Mouse (Mus musculus) ES-Bruce4 (cell line): ENCODE data around the gene Pik3r1. TPM values are rescaled to one million over a fixed set of nuclear protein-coding genes. Genes with fewer than 3 reads are reported as not detected.

ENCODE experiments used
- H3K27ac ChIP-seq: 2 replicates; pipeline ENCODE4 v1.5.1; 2012; ENCODE audit warnings: low read length, inconsistent platforms; ENCODE audit not compliant: insufficient read depth
- H3K27me3 ChIP-seq: 2 replicates; pipeline ENCODE4 v1.6.1; 2012; ENCODE audit warnings: mild to moderate bottlenecking, low read length, inconsistent platforms; ENCODE audit not compliant: control insufficient read depth, poor library complexity, insufficient read depth, severe bottlenecking
- H3K36me3 ChIP-seq: 2 replicates; pipeline ENCODE4 v1.6.1; 2012; ENCODE audit warnings: inconsistent platforms, mild to moderate bottlenecking, low read length, moderate library complexity; ENCODE audit not compliant: control insufficient read depth, poor library complexity, insufficient read depth, severe bottlenecking
- H3K4me1 ChIP-seq: one replicate; pipeline ENCODE4 v1.8.1; 2011; ENCODE audit warnings: low read length; ENCODE audit not compliant: control insufficient read depth, insufficient read depth
- H3K4me3 ChIP-seq: 2 replicates; pipeline ENCODE4 v1.5.1; 2011; ENCODE audit warnings: low read depth, mild to moderate bottlenecking, low read length
- H3K9ac ChIP-seq: 2 replicates; pipeline ENCODE4 v1.6.1; 2012; ENCODE audit warnings: low read depth, mild to moderate bottlenecking, inconsistent platforms; ENCODE audit not compliant: poor library complexity, severe bottlenecking
- H3K9me3 ChIP-seq: replicated peaks from 2 replicates; pipeline ENCODE4 v1.6.1; 2012; ENCODE audit warnings: mild to moderate bottlenecking, low read length, inconsistent platforms; ENCODE audit not compliant: control insufficient read depth, poor library complexity, insufficient read depth, severe bottlenecking
- CTCF ChIP-seq: IDR thresholded peaks from one replicate; pipeline ENCODE4 v1.8.1; 2011; ENCODE audit warnings: low read depth, low read length
- EP300 ChIP-seq: IDR thresholded peaks from 2 replicates; pipeline ENCODE4 v1.6.1; 2011; ENCODE audit warnings: low read depth, low read length; ENCODE audit not compliant: insufficient read depth
- POLR2A ChIP-seq: IDR thresholded peaks from one replicate; pipeline ENCODE4 v1.8.1; 2011; ENCODE audit warnings: low read length; ENCODE audit not compliant: insufficient read depth
- polyA plus RNA-seq: library from polyadenylated mRNA; stranded (reverse); fragments of >200 nt; gene quantifications from 2 replicates; pipeline ENCODE4 v1.2.4, GENCODE M21; 2011; ENCODE audit warnings: low read depth; ENCODE audit not compliant: missing spikeins, insufficient read depth, insufficient read length

Gene Pik3r1
- polyA plus RNA-seq, 1 experiment: 7.5 TPM

- no peak overlapping the region for H3K27ac ChIP-seq
- TF ChIP-seq POLR2A: no peak
- TF ChIP-seq CTCF: no peak
- no peak for TF ChIP-seq EP300
- H3K9me3 ChIP-seq: no peaks in the 10 kb centered on the region
- no peaks in the 10 kb centered on the region for H3K36me3 ChIP-seq
- no peak overlapping the region for H3K4me3 ChIP-seq
- no peak overlapping the region for H3K9ac ChIP-seq
- H3K4me1 ChIP-seq: no peaks in the 10 kb centered on the region
- no peaks in the 10 kb centered on the region for H3K27me3 ChIP-seq
These were observed 66.4 kb downstream of the Pik3r1 start for GRCm38 (mm10) chr13:101701632-101702031.

GRCm38 (mm10) chr13:101699742-101700141, 68.3 kb downstream of the Pik3r1 start:
- no peak for TF ChIP-seq EP300
- no peak for TF ChIP-seq CTCF
- TF ChIP-seq POLR2A: no peak
- Histone ChIP-seq H3K9me3 (no peaks in the 10 kb centered on the region), H3K36me3 (no peaks in the 10 kb centered on the region), H3K27me3 (no peaks in the 10 kb centered on the region), H3K9ac (no peak overlapping the region), H3K27ac (no peak overlapping the region), H3K4me3 (no peak overlapping the region), H3K4me1 (no peaks in the 10 kb centered on the region)

- Histone ChIP-seq H3K27me3 (no peaks in the 10 kb centered on the region), H3K9ac (no peak overlapping the region), H3K4me1 (no peaks in the 10 kb centered on the region), H3K36me3 (no peaks in the 10 kb centered on the region), H3K27ac (no peak overlapping the region), H3K4me3 (no peak overlapping the region), H3K9me3 (no peaks in the 10 kb centered on the region)
- TF ChIP-seq POLR2A: no peak
- no peak for TF ChIP-seq EP300
- no peak for TF ChIP-seq CTCF
These were observed 70.1 kb downstream of the Pik3r1 start for GRCm38 (mm10) chr13:101697966-101698365.

- no peaks in the 10 kb centered on the region for H3K4me1 ChIP-seq
- no peak for TF ChIP-seq EP300
- no peaks in the 10 kb centered on the region for H3K9me3 ChIP-seq
- H3K27me3 ChIP-seq: no peaks in the 10 kb centered on the region
- no peak overlapping the region for H3K9ac ChIP-seq
- no peak overlapping the region for H3K27ac ChIP-seq
- H3K36me3 ChIP-seq: no peaks in the 10 kb centered on the region
- H3K4me3 ChIP-seq: no peak overlapping the region
These were observed 70.6 kb downstream of the Pik3r1 start for GRCm38 (mm10) chr13:101697461-101697860.

- Histone ChIP-seq H3K27me3 (no peaks in the 10 kb centered on the region), H3K36me3 (no peaks in the 10 kb centered on the region), H3K27ac (no peak overlapping the region), H3K9ac (no peak overlapping the region), H3K4me1 (no peaks in the 10 kb centered on the region), H3K9me3 (no peaks in the 10 kb centered on the region), H3K4me3 (no peak overlapping the region)
- TF ChIP-seq CTCF: no peak
- no peak for TF ChIP-seq EP300
- no peak for TF ChIP-seq POLR2A
These were observed 71.2 kb downstream of the Pik3r1 start for GRCm38 (mm10) chr13:101696827-101697226.

- no peaks in the 10 kb centered on the region for H3K4me1 ChIP-seq
- no peaks in the 10 kb centered on the region for H3K27me3 ChIP-seq
- no peak overlapping the region for H3K9ac ChIP-seq
- H3K36me3 ChIP-seq: no peaks in the 10 kb centered on the region
- H3K4me3 ChIP-seq: no peak overlapping the region
- no peak overlapping the region for H3K27ac ChIP-seq
- no peaks in the 10 kb centered on the region for H3K9me3 ChIP-seq
- TF ChIP-seq CTCF: no peak
- TF ChIP-seq POLR2A: no peak
- TF ChIP-seq EP300: no peak
These were observed 71.7 kb downstream of the Pik3r1 start for GRCm38 (mm10) chr13:101696316-101696715.
